Mouse (Mus musculus) embryonic stem cell, embryonic (primary cell): Measurements from ENCODE around the gene Cd164l2.

Source experiments
- CTCF ChIA-PET, 4 experiments: fragments of 300-600 bp in 2 of 4; fragments of 350-600 bp in 2 of 4; sonication (Branson Sonifier 250); formaldehyde crosslinking; loops; one replicate each; lab custom pipeline; 2022; ENCODE audit warnings: inconsistent platforms in 2 of 4; lab: Charles Lee
- POLR2A ChIA-PET, 4 experiments: fragments of 300-600 bp in 2 of 4; fragments of 350-600 bp in 2 of 4; sonication (Branson Sonifier 250); formaldehyde crosslinking; loops; one replicate each; lab custom pipeline; 2022; ENCODE audit warnings: antibody characterized with exemption in 4 of 4, inconsistent platforms in 1 of 4; lab: Charles Lee

The Cd164l2 gene

GRCm38 (mm10) chr4:133250609-133251008 is 38.7 kb downstream of the Cd164l2 start:
- ChIA-PET CTCF (interaction anchor here (0.6 to 5.5 kb wide), 39 partner anchors 9 to 401 kb away, joined by 3 to 21 read pairs (median 4); partner anchors contain the start of genes Sytl1 (in 2 of the 4), Map3k6 (in 1 of the 4), Tent5b (in 1 of the 4) and Tmem222 (in 1 of the 4)), POLR2A (interaction anchor here (0.5 to 3.7 kb wide), 16 partner anchors 9 to 229 kb away, joined by 3 to 16 read pairs (median 4); partner anchors contain the start of genes Map3k6 (in 2 of the 4), Sytl1 (in 1 of the 4), Tent5b (in 1 of the 4) and Wdtc1 (in 1 of the 4))

- ChIA-PET POLR2A (interaction anchor here (0.5 to 3.7 kb wide), 14 partner anchors 9 to 102 kb away, joined by 3 to 16 read pairs (median 5); partner anchors contain the start of genes Map3k6 (in 2 of the 4), Sytl1 (in 1 of the 4) and Wdtc1 (in 1 of the 4)), CTCF (interaction anchor here (0.5 to 5.5 kb wide), 39 partner anchors 8 to 401 kb away, joined by 3 to 21 read pairs (median 4); partner anchors contain the start of genes Sytl1 (in 2 of the 4), Map3k6 (in 1 of the 4), Tent5b (in 1 of the 4) and Tmem222 (in 1 of the 4))
Observed at GRCm38 (mm10) chr4:133251214-133251613, 39.3 kb downstream of the Cd164l2 start.

- ChIA-PET POLR2A (interaction anchor here in 1 of 4 experiments (1.2 to 3.7 kb wide), 7 partner anchors 8 to 31 kb away, joined by 4 to 15 read pairs (median 9); partner anchors contain the start of genes Map3k6 and Sytl1), CTCF (interaction anchor here in 3 of 4 experiments (0.5 to 5.5 kb wide), 11 partner anchors 10 to 135 kb away, joined by 3 to 21 read pairs (median 8); partner anchors contain the start of gene Sytl1 (in 1 of the 3))
Observed at GRCm38 (mm10) chr4:133252089-133252488, 40.2 kb downstream of the Cd164l2 start.

GRCm38 (mm10) chr4:133253412-133253811 is 41.5 kb downstream of the Cd164l2 start:
- CTCF ChIA-PET: interaction anchor here in 1 of 4 experiments (0.6 to 1.3 kb wide), 3 partner anchors 29 to 141 kb away, joined by 3 to 5 read pairs (median 5); no protein-coding TSS in a partner anchor

GRCm38 (mm10) chr4:133255392-133255791 is 43.5 kb downstream of the Cd164l2 start:
- ChIA-PET POLR2A (interaction anchor here in 2 of 4 experiments (0.6 to 3.3 kb wide), 9 partner anchors 8 to 333 kb away, joined by 3 to 20 read pairs (median 3); partner anchors contain the start of gene Fam76a (in 1 of the 2)), CTCF (interaction anchor here in 1 of 4 experiments (1.3 kb wide), 1 partner anchor 14 kb away, joined by 4 read pairs; no protein-coding TSS in a partner anchor)

More at GRCm38 (mm10) chr4:133253412-133253811, 41.5 kb downstream of the Cd164l2 start:
- POLR2A ChIA-PET: interaction anchor here in 1 of 4 experiments (0.6 to 2.6 kb wide), 10 partner anchors 10 to 561 kb away, joined by 3 to 13 read pairs (median 4); partner anchors contain the start of genes Sytl1 and Wdtc1

- ChIA-PET POLR2A (interaction anchor here in 3 of 4 experiments (0.6 to 3.3 kb wide), 21 partner anchors 9 to 1171 kb away, joined by 3 to 20 read pairs (median 4); partner anchors contain the start of genes Tmem222 (in 2 of the 3) and Wdtc1 (in 2 of the 3)), CTCF (interaction anchor here (0.5 to 2.4 kb wide), 15 partner anchors 10 to 248 kb away, joined by 3 to 13 read pairs (median 3); no protein-coding TSS in a partner anchor)
Observed at GRCm38 (mm10) chr4:133256820-133257219, 44.9 kb downstream of the Cd164l2 start.

- POLR2A ChIA-PET: interaction anchor here (0.6 to 3.3 kb wide), 21 partner anchors 9 to 584 kb away, joined by 3 to 20 read pairs (median 4); partner anchors contain the start of genes Tmem222 (in 2 of the 4) and Wdtc1 (in 2 of the 4)
Observed at GRCm38 (mm10) chr4:133257230-133257629, 45.3 kb downstream of the Cd164l2 start.

GRCm38 (mm10) chr4:133257798-133258408 is 46.0 kb downstream of the Cd164l2 start:
- CTCF ChIA-PET: interaction anchor here in 3 of 4 experiments (0.6 to 2.4 kb wide), 7 partner anchors 11 to 184 kb away, joined by 3 to 13 read pairs (median 5); no protein-coding TSS in a partner anchor

More at GRCm38 (mm10) chr4:133257230-133257629, 45.3 kb downstream of the Cd164l2 start:
- CTCF ChIA-PET: interaction anchor here in 3 of 4 experiments (0.6 to 2.4 kb wide), 12 partner anchors 10 to 248 kb away, joined by 3 to 13 read pairs (median 5); no protein-coding TSS in a partner anchor

GRCm38 (mm10) chr4:133261641-133262374 is 49.9 kb downstream of the Cd164l2 start:
- ChIA-PET POLR2A (interaction anchor here in 2 of 4 experiments (0.6 to 2.3 kb wide), 12 partner anchors 13 to 306 kb away, joined by 3 to 10 read pairs (median 4); partner anchors contain the start of genes Slc9a1 (in 1 of the 2), Tmem222 (in 1 of the 2) and Wdtc1 (in 1 of the 2)), CTCF (interaction anchor here in 3 of 4 experiments (0.6 to 2.5 kb wide), 8 partner anchors 11 to 161 kb away, joined by 3 to 14 read pairs (median 4); partner anchors contain the start of gene Tmem222 (in 1 of the 3))

More at GRCm38 (mm10) chr4:133257798-133258408, 46.0 kb downstream of the Cd164l2 start:
- POLR2A ChIA-PET: interaction anchor here in 3 of 4 experiments (0.6 to 3.3 kb wide), 17 partner anchors 9 to 583 kb away, joined by 3 to 20 read pairs (median 6); partner anchors contain the start of genes Tmem222 (in 2 of the 3) and Wdtc1 (in 2 of the 3)

GRCm38 (mm10) chr4:133262375-133262765 is 50.4 kb downstream of the Cd164l2 start:
- CTCF ChIA-PET: interaction anchor here in 3 of 4 experiments (0.9 to 2.5 kb wide), 12 partner anchors 11 to 161 kb away, joined by 3 to 14 read pairs (median 4); no protein-coding TSS in a partner anchor
- POLR2A ChIA-PET: interaction anchor here in 2 of 4 experiments (0.6 to 2.2 kb wide), 11 partner anchors 15 to 317 kb away, joined by 3 to 10 read pairs (median 3); partner anchors contain the start of genes Map3k6 (in 1 of the 2) and Slc9a1 (in 1 of the 2)

GRCm38 (mm10) chr4:133262882-133263281 is 51.0 kb downstream of the Cd164l2 start, which contains the start of gene Sytl1:
Gene Sytl1 (minus strand): TSS chr4:133263113.
- ChIA-PET POLR2A (interaction anchor here in 3 of 4 experiments (0.7 to 3.5 kb wide), 15 partner anchors 9 to 317 kb away, joined by 3 to 15 read pairs (median 4); partner anchors contain the start of genes Tmem222 (in 2 of the 3), Map3k6 (in 1 of the 3) and Wdtc1 (in 1 of the 3)), CTCF (interaction anchor here (0.6 to 2.5 kb wide), 12 partner anchors 12 to 595 kb away, joined by 3 to 14 read pairs (median 4); no protein-coding TSS in a partner anchor)

- ChIA-PET POLR2A (interaction anchor here (0.6 to 3.5 kb wide), 13 partner anchors 9 to 335 kb away, joined by 3 to 29 read pairs (median 4); partner anchors contain the start of genes Tmem222 (in 3 of the 4) and Wdtc1 (in 1 of the 4)), CTCF (interaction anchor here (1.1 to 1.9 kb wide), 4 partner anchors 34 to 44 kb away, joined by 3 to 7 read pairs (median 5); no protein-coding TSS in a partner anchor)
Observed at GRCm38 (mm10) chr4:133263756-133264155, 51.8 kb downstream of the Cd164l2 start.

GRCm38 (mm10) chr4:133264559-133264958 is 52.6 kb downstream of the Cd164l2 start:
- ChIA-PET POLR2A (interaction anchor here in 3 of 4 experiments (0.6 to 3.5 kb wide), 10 partner anchors 8 to 335 kb away, joined by 3 to 29 read pairs (median 4); partner anchors contain the start of gene Tmem222 (in 2 of the 3)), CTCF (interaction anchor here in 2 of 4 experiments (0.6 to 1.9 kb wide), 2 partner anchors 33 kb away, joined by 3 to 7 read pairs; no protein-coding TSS in a partner anchor)

GRCm38 (mm10) chr4:133265297-133265696 is 53.4 kb downstream of the Cd164l2 start:
- ChIA-PET POLR2A (interaction anchor here (0.6 to 3.5 kb wide), 10 partner anchors 8 to 87 kb away, joined by 3 to 29 read pairs (median 4); partner anchors contain the start of gene Tmem222 (in 1 of the 4)), CTCF (no interaction called here)

- ChIA-PET POLR2A (interaction anchor here in 2 of 4 experiments (1.0 to 3.5 kb wide), 8 partner anchors 9 to 87 kb away, joined by 3 to 29 read pairs (median 6); partner anchors contain the start of gene Tmem222 (in 1 of the 2)), CTCF (no interaction called here)
Observed at GRCm38 (mm10) chr4:133265759-133266158, 53.8 kb downstream of the Cd164l2 start.
